Mouse (Mus musculus): ENCODE data around the gene Arl6ip5.

The Arl6ip5 gene

GRCm38 (mm10) chr6:97273058-97273710, 62.7 kb downstream of the Arl6ip5 start:
- DNase-seq (ENCODE audit: low read depth, low spot score): no peak

- DNase-seq (ENCODE audit: low read depth, low spot score): no peak
Observed at GRCm38 (mm10) chr6:97273777-97274176, 63.3 kb downstream of the Arl6ip5 start.

- no peak for DNase-seq (ENCODE audit: low read depth, low spot score)
Observed at GRCm38 (mm10) chr6:97275760-97276159, 65.3 kb downstream of the Arl6ip5 start.

- DNase-seq (ENCODE audit: low read depth, low spot score): no peak
Observed at GRCm38 (mm10) chr6:97276366-97276765, 65.9 kb downstream of the Arl6ip5 start.

- DNase-seq (ENCODE audit: low read depth, low spot score): no peak
Observed at GRCm38 (mm10) chr6:97276890-97277497, 66.5 kb downstream of the Arl6ip5 start.

GRCm38 (mm10) chr6:97278014-97278787, 67.7 kb downstream of the Arl6ip5 start:
- DNase-seq (ENCODE audit: low read depth, low spot score): peak; percentile 47

GRCm38 (mm10) chr6:97278878-97279277, 68.4 kb downstream of the Arl6ip5 start:
- no peak for DNase-seq (ENCODE audit: low read depth, low spot score)

Measured in retina, adult 2 months (tissue).